Mouse (Mus musculus): Measurements from ENCODE around the gene St7l.
"Not testable (repeated sequence)": the region's sequence is repeated elsewhere in the genome, so short reads cannot be mapped to it uniquely, and the experiment has no call there.

Gene St7l

GRCm38 (mm10) chr3:104863786-104864650 lies at the start of gene St7l, which contains the start of gene Capza1:
Gene St7l, plus strand, starts transcription at chr3:104864005.
Gene Capza1, minus strand, starts transcription at chr3:104864505.
- DNase-seq = peak; percentile 82 to 86

DNA sequence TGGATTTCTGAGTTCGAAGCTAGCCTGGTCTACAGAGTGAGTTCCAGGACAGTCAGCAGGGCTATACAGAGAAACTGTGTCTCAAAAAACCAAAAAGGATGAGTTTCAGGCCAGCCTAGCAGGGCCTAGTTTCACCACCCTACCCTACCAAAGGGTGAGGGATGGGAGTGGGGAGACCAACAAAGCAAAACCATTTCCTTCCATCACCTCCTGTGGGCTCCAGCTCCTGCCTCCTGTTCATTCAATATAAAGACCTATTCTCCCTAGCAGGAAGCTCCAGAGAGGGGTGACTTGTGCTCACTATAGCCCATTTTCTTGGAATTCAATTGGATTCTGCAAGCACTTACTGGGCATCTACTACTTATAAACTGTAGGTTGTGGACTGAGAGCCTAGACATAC lies 49.1 kb upstream of the St7l start:
- no peak for DNase-seq

GRCm38 (mm10) chr3:104815346-104815745 lies 48.5 kb upstream of the St7l start:
- DNase-seq = no peak

GRCm38 (mm10) chr3:104816130-104816529 lies 47.7 kb upstream of the St7l start:
- DNase-seq = no peak

DNA sequence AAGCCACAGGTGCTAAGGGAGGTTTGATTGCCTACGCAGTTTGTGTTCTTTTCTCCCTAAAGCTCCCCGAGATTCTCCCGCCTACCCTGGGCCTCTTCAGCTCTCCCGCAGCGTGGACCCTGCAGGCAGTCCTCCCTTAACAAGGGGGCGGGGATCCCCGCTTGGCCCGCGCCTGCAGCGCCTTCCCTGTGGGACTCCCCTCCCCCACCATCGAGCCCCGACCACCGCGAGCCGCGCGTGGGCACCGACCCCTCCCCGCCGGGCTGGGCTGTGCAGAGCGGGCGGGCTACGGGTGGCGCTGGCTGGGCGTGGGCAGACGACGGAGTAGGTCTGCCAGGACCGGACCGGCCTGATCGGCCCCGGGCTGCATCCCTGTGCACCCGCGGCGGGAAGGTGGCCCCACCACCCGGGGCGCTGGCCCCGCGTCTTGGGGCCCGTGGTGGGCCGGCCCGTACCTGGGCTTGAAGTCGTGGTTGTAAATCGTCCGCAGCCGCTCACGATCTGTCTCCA lies 46.3 kb upstream of the St7l start:
- DNase-seq = peak; percentile 31 to 50

- DNase-seq = peak; percentile 56 to 73
Observed at GRCm38 (mm10) chr3:104817991-104818748, 45.6 kb upstream of the St7l start, which contains the start of gene Mov10. Gene Mov10, minus strand, starts transcription at chr3:104818563.

DNA sequence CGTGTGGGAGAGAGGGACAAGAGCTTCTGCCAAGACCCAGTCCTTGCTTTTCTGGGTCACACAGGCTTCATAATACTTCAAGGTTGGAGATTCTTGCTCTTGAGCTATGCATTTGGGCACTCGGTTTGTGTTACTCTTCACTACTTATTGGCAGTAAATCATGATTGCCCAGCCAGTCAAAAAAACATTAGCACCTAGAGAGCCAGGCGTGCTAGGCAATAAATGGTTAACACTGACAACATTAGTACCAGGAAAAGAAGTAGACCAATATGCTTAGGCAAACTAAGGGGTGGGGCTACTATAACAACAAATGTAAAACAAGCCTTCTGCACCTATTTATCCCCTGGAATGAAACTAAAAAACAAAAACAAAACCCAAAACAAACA lies 45.1 kb upstream of the St7l start:
- DNase-seq = no peak

DNA sequence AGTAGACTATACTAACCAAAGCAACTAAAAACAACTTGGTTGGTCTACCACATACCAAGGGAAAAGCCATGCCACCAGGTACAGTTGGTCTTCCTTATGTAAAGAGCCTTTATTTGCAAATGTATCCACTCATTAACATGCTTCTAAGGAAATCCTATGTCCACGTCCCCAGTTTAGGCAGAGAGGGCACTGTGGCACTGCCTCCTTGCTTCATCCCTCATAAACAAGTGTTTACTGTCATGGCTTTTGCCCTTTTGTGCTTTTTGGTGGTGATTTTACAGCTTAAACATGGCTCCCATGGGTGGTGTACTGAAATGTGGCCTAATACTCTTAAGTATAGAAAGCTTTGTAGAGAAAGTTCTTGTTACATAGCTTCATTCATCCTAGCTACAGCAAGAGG lies 43.4 kb upstream of the St7l start:
- no peak for DNase-seq

- no peak for DNase-seq
Observed at GRCm38 (mm10) chr3:104822413-104822812, 41.4 kb upstream of the St7l start.

GRCm38 (mm10) chr3:104835797-104836196 lies 28.0 kb upstream of the St7l start:
- DNase-seq = no peak

- no peak for DNase-seq
Observed at GRCm38 (mm10) chr3:104841049-104841448, 22.8 kb upstream of the St7l start.

DNA sequence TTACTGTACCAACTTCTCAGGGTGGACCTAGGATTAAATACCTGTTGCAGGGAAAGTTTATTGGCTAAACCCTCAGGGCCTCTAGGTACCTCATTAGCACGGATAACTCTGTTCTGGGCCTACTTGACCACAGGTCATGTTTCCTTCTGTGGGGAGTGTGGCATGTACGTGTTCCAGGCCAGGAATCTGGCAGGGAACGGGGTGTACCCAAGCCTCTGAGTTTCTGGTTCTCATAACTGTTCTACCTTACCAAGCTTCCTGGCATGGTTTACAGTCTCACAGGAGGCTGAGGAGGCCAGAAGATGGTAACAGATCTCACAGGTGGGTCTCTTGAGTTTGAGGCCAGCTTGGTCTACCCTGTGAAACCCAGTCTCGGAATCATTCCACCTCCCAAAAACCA lies 17.2 kb upstream of the St7l start:
- no peak for DNase-seq

DNA sequence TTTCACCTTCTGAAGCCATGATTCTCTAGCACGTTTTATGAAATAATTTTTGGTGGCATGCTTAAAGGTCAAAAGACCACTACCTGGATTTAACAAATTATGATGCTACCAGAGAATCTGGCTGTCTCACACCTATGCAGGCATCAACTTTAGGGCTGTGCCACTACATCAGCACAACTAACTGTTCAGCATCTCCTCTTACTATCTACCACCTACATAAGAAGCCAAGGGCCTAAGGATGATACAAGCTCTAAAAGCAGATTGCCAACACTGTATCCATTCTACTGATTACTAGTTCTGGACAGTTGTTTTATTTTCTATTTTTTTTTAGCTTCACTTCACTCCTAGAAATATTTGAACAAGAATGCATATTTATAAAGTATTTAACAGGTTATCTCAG lies 9.3 kb upstream of the St7l start:
- no peak for DNase-seq

DNA sequence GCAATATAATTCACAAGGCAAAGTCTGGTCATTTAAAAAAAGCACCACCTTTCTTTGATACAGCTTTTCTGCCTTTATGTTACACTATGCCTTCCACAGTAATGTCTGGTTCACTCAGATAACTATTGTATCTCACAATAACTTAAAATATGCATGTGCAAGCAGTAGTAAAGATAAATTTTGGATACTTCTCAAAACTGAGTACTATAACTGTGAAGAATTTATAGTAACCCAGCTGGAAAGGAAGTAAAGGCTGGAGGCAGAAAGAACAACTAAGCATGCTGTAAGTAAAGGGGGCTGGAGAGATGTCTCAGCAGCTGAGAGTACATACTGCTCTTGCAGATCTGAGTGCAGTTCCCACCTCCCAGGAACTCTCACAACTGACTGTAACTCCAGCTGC lies 8.9 kb upstream of the St7l start:
- no peak for DNase-seq

GRCm38 (mm10) chr3:104856106-104856505 lies 7.7 kb upstream of the St7l start:
- DNase-seq = no peak

DNA sequence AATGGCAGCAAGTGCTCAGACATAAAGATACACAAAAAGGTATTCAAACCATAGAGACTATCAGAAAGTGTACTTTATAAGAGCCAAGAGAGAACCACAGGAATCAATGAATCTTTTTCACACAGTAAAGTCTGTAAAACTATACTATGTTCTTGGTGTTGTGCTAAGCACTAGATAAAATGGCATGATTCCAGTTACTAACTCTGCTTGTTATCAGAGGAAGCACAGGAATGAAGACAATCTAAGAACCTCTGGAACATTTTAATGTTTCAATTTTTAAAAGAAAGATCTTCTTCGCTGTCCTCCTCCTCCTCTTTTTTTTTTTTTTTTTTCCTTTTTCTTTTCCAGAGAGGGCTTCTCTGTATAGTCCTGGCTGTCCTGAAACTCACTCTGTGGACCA lies 5.2 kb upstream of the St7l start:
- DNase-seq = no peak

GRCm38 (mm10) chr3:104864651-104865340 lies 991 bp downstream of the St7l start:
- peak; percentile 77 to 83 for DNase-seq

- DNase-seq = peak in 1 of 2 experiments; percentile 67
Observed at GRCm38 (mm10) chr3:104865341-104865788, 1.6 kb downstream of the St7l start.

DNA sequence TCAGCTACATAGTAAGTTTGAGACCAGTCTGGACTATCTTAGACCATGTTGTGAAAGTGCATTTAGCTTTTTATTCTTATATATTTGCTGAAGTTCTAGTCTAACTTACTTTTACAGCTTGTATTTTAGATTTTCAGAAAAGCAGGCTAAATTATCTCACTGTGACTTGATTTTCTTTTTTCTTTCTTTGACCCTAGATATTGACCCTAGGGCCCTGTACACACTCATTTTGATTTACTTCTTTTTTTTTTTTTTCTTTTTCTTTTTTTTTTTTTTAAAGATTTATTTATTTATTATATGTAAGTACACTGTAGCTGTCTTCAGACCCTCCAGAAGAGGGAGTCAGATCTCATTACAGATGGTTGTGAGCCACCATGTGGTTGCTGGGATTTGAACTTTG lies 2.9 kb downstream of the St7l start:
- not testable (repeated sequence) for DNase-seq

- no peak for DNase-seq
Observed at GRCm38 (mm10) chr3:104869611-104870010, 5.8 kb downstream of the St7l start.

DNA sequence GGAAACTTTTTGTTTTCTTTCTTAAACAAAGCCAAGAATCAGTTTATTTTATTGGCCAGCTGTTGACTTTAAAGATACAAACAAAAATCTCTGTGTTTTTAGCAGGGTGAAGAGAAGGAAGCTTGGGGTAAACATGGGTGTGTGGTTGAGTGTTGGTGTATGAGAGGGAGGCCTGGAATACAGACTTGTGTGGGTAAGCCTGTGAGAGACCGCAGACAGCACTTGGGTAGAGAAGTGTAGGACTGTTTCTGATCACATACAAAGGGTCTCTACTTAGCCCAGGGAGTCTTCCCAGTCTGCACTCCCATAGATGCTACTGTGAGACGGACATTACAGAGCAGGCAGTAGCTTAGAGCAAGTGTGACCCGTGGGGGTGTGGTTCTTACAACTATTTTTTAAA lies 24.8 kb downstream of the St7l start:
- DNase-seq = no peak

- no peak for DNase-seq
Observed at GRCm38 (mm10) chr3:104896141-104896540, 32.3 kb downstream of the St7l start.

GRCm38 (mm10) chr3:104901154-104901553 lies 37.3 kb downstream of the St7l start:
- no peak for DNase-seq
